Mouse (Mus musculus): ENCODE measurements at regions not wholly inside any gene's neighbourhood (a gene's known extent, or its start where the extent isn't known, plus 50 kb on each side); places are given as distances from the start of the nearest gene placed in this dataset.

- no peak for DNase-seq (ENCODE audit: low read depth, low spot score)
These were observed 200.8 kb downstream of the Uaca start for GRCm38 (mm10) chr9:60995096-60995495.

GRCm38 (mm10) chr9:60998086-60998785 is 203.9 kb downstream of the Uaca start:
- no peak for DNase-seq (ENCODE audit: low read depth, low spot score)

- DNase-seq (ENCODE audit: low read depth, low spot score), result no peak
These were observed 204.7 kb downstream of the Uaca start for GRCm38 (mm10) chr9:60999001-60999529.

GRCm38 (mm10) chr9:61000232-61000631 is 205.9 kb downstream of the Uaca start:
- DNase-seq (ENCODE audit: low read depth, low spot score), result no peak

GRCm38 (mm10) chr9:61002572-61002971 is 208.2 kb downstream of the Uaca start:
- DNase-seq (ENCODE audit: low read depth, low spot score), result no peak

GRCm38 (mm10) chr9:61008446-61008845 is 214.1 kb downstream of the Uaca start:
- no peak for DNase-seq (ENCODE audit: low read depth, low spot score)

GRCm38 (mm10) chr9:61011066-61011465 is 216.7 kb downstream of the Uaca start:
- DNase-seq (ENCODE audit: low read depth, low spot score), result no peak

GRCm38 (mm10) chr9:61012771-61013540 is 218.6 kb downstream of the Uaca start:
- DNase-seq (ENCODE audit: low read depth, low spot score), result no peak

GRCm38 (mm10) chr9:61014151-61014550 is 219.8 kb downstream of the Uaca start:
- no peak for DNase-seq (ENCODE audit: low read depth, low spot score)

GRCm38 (mm10) chr9:61015374-61015890 is 221.1 kb downstream of the Uaca start:
- no peak for DNase-seq (ENCODE audit: low read depth, low spot score)

- no peak for DNase-seq (ENCODE audit: low read depth, low spot score)
These were observed 222.3 kb downstream of the Uaca start for GRCm38 (mm10) chr9:61016673-61017072.

- DNase-seq (ENCODE audit: low read depth, low spot score), result no peak
These were observed 225.6 kb downstream of the Uaca start for GRCm38 (mm10) chr9:61019938-61020337.

- DNase-seq (ENCODE audit: low read depth, low spot score), result no peak
These were observed 227.5 kb downstream of the Uaca start for GRCm38 (mm10) chr9:61021810-61022209.

GRCm38 (mm10) chr9:61022371-61023026 is 228.2 kb downstream of the Uaca start:
- no peak for DNase-seq (ENCODE audit: low read depth, low spot score)

- no peak for DNase-seq (ENCODE audit: low read depth, low spot score)
These were observed 231.0 kb downstream of the Uaca start for GRCm38 (mm10) chr9:61025341-61025740.

GRCm38 (mm10) chr9:61028775-61029401 is 234.5 kb downstream of the Uaca start:
- no peak for DNase-seq (ENCODE audit: low read depth, low spot score)

- no peak for DNase-seq (ENCODE audit: low read depth, low spot score)
These were observed 237.5 kb downstream of the Uaca start for GRCm38 (mm10) chr9:61031699-61032447.

GRCm38 (mm10) chr9:61032448-61033433 is 238.4 kb downstream of the Uaca start:
- DNase-seq (ENCODE audit: low read depth, low spot score), result no peak

GRCm38 (mm10) chr9:61033593-61033992 is 239.3 kb downstream of the Uaca start:
- no peak for DNase-seq (ENCODE audit: low read depth, low spot score)

- no peak for DNase-seq (ENCODE audit: low read depth, low spot score)
These were observed 247.7 kb downstream of the Uaca start for GRCm38 (mm10) chr9:61042063-61042462.

Data from mesoderm, embryonic 11.5 days (tissue).